Mouse (Mus musculus): ENCODE measurements around the gene Arfgap3.

DNA sequence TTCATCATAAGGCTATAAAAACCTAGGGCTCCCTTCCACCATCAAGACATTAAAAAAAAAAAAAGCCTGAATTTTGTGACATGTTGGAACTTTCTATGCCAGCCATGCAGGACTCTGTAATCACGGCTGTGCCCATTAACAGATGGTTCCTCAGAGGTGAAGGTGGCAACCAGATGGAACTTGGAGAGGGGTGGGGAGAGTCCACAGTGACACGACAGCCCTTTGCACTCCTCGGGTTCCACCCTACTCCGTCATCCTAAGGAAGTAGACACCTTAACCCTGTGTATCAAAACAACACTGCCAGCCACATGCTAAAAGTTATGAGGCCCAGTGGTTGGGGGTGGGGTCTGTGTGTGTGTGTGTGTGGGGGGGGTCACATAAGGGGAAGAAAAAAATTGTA lies 1.3 kb downstream of the Arfgap3 start:
- TF ChIP-seq CTCF (IDR thresholded peaks at IDR 0.05; ENCODE audit: extremely low read depth, insufficient read length, insufficient replicate concordance, low read depth, low read length), result no peak
- TF ChIP-seq POLR2A (IDR thresholded peaks at IDR 0.05; ENCODE audit: low read depth, low read length), result no peak
